Mouse (Mus musculus): ENCODE results near the gene Ctf1. TPM values are rescaled to one million over a fixed set of nuclear protein-coding genes. Genes with fewer than 3 reads are reported as not detected.

Ctf1 gene
- not detected for polyA plus RNA-seq (2017; shearing (Covaris generic))

GRCm38 (mm10) chr7:127712461-127713385 is at the start of gene Ctf1:
Gene Ctf1 (plus strand): TSS chr7:127712736.

GRCm38 (mm10) chr7:127708207-127709078 is 4.1 kb upstream of the Ctf1 start, which contains the start of gene Bcl7c:
Gene Bcl7c (minus strand): TSS chr7:127708933.

GRCm38 (mm10) chr7:127732066-127732465 is 19.5 kb downstream of the Ctf1 start, which contains the start of gene Ctf2:
Gene Ctf2 (minus strand): TSS chr7:127732166.

GRCm38 (mm10) chr7:127744366-127745045 is 32.0 kb downstream of the Ctf1 start, which contains the start of gene Fbxl19:
Gene Fbxl19 (plus strand): TSS chr7:127744543.

Other genes with a start within 250 kb of the Ctf1 start
- 16.1 TPM for gene Fbrs, start 233.5 kb upstream of the Ctf1 start, polyA plus RNA-seq (2017; shearing (Covaris generic))
- gene Srcap, start 200.8 kb upstream of the Ctf1 start, polyA plus RNA-seq (2017; shearing (Covaris generic)), result 93.5 TPM
- 4.3 TPM for gene Gm42715, start 193.2 kb upstream of the Ctf1 start, polyA plus RNA-seq (2017; shearing (Covaris generic))
- 10.3 TPM for gene Tmem265, start 151.3 kb upstream of the Ctf1 start, polyA plus RNA-seq (2017; shearing (Covaris generic))
- 82.7 TPM for gene Phkg2, start 139.4 kb upstream of the Ctf1 start, polyA plus RNA-seq (2017; shearing (Covaris generic))
- 0.39 TPM for gene Ccdc189, start 124.1 kb upstream of the Ctf1 start, polyA plus RNA-seq (2017; shearing (Covaris generic))
- 108 TPM for gene Rnf40, start 124.0 kb upstream of the Ctf1 start, polyA plus RNA-seq (2017; shearing (Covaris generic))
- gene Zfp629, start 96.9 kb upstream of the Ctf1 start, polyA plus RNA-seq (2017; shearing (Covaris generic)), result 1.7 TPM
- gene Bcl7c, start 3.8 kb upstream of the Ctf1 start, polyA plus RNA-seq (2017; shearing (Covaris generic)), result 59.3 TPM
- gene Ctf2, start 19.4 kb downstream of the Ctf1 start, polyA plus RNA-seq (2017; shearing (Covaris generic)), result not detected
- gene Fbxl19, start 31.8 kb downstream of the Ctf1 start, polyA plus RNA-seq (2017; shearing (Covaris generic)), result 0.71 TPM
- gene Orai3, start 57.1 kb downstream of the Ctf1 start, polyA plus RNA-seq (2017; shearing (Covaris generic)), result 10.5 TPM
- 7.5 TPM for gene Setd1a, start 63.9 kb downstream of the Ctf1 start, polyA plus RNA-seq (2017; shearing (Covaris generic))
- not detected for gene Gm49388, start 72.9 kb downstream of the Ctf1 start, polyA plus RNA-seq (2017; shearing (Covaris generic))
- 0.79 TPM for gene Hsd3b7, start 87.9 kb downstream of the Ctf1 start, polyA plus RNA-seq (2017; shearing (Covaris generic))
- gene Stx4a, start 111.6 kb downstream of the Ctf1 start, polyA plus RNA-seq (2017; shearing (Covaris generic)), result 111 TPM
- gene Stx1b, start 111.8 kb downstream of the Ctf1 start, polyA plus RNA-seq (2017; shearing (Covaris generic)), result 0.41 TPM
- gene Zfp646, start 163.5 kb downstream of the Ctf1 start, polyA plus RNA-seq (2017; shearing (Covaris generic)), result 25.8 TPM
- 9.0 TPM for gene Zfp668, start 164.1 kb downstream of the Ctf1 start, polyA plus RNA-seq (2017; shearing (Covaris generic))
- 0.51 TPM for gene Prss53, start 178.2 kb downstream of the Ctf1 start, polyA plus RNA-seq (2017; shearing (Covaris generic))
- gene Gm21974, start 182.7 kb downstream of the Ctf1 start, polyA plus RNA-seq (2017; shearing (Covaris generic)), result not detected
- 47.2 TPM for gene Vkorc1, start 182.9 kb downstream of the Ctf1 start, polyA plus RNA-seq (2017; shearing (Covaris generic))
- 39.1 TPM for gene Bckdk, start 191.3 kb downstream of the Ctf1 start, polyA plus RNA-seq (2017; shearing (Covaris generic))
- 32.7 TPM for gene Kat8, start 199.8 kb downstream of the Ctf1 start, polyA plus RNA-seq (2017; shearing (Covaris generic))
- gene Prss8, start 217.4 kb downstream of the Ctf1 start, polyA plus RNA-seq (2017; shearing (Covaris generic)), result not detected
- 1.7 TPM for gene Prss36, start 234.0 kb downstream of the Ctf1 start, polyA plus RNA-seq (2017; shearing (Covaris generic))